Mouse (Mus musculus) neutrophil, adult 59 days (primary cell): ENCODE measurements around the gene Icos. TPM values are rescaled to one million over a fixed set of nuclear protein-coding genes. Genes with fewer than 3 reads are reported as not detected.

Experiments used
- total RNA-seq, 2 experiments: library from RNA; stranded (reverse); gene quantifications; 1 replicate in 1 of 2; 2 replicates in 1 of 2; pipeline ENCODE4 v1.2.4; 2023

Gene Icos
- under 1 TPM; 0.13 to 0.15 TPM for total RNA-seq

DNA sequence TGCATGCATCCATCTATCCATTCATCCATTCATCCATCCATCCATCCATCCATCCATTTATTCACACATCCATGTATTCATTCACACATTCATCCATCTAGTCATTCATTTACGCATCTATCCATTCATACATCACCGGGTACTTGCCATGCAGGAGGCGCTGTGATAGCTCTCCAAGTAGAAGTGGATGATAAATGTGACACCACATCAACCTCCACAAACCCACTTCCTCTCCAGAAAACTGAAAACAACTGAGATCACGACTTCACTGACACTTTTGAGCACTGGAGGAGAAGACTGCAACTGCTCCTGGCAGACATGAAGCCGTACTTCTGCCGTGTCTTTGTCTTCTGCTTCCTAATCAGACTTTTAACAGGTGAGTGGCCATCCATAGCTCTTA, at the start of gene Icos:
Gene Icos, plus strand, starts transcription at position 287 of the 400 bp plus-strand sequence.

Other genes with a start within 250 kb of the Icos start
- under 1 TPM; 0.42 to 0.46 TPM for gene Ctla4, start 90.9 kb upstream of the Icos start, total RNA-seq